Mouse (Mus musculus): ENCODE data around the gene Stpg4. TPM values are rescaled to one million over a fixed set of nuclear protein-coding genes. Genes with fewer than 3 reads are reported as not detected.

The Stpg4 gene
- total RNA-seq, 2 experiments from 2014 or later, result not detected

DNA sequence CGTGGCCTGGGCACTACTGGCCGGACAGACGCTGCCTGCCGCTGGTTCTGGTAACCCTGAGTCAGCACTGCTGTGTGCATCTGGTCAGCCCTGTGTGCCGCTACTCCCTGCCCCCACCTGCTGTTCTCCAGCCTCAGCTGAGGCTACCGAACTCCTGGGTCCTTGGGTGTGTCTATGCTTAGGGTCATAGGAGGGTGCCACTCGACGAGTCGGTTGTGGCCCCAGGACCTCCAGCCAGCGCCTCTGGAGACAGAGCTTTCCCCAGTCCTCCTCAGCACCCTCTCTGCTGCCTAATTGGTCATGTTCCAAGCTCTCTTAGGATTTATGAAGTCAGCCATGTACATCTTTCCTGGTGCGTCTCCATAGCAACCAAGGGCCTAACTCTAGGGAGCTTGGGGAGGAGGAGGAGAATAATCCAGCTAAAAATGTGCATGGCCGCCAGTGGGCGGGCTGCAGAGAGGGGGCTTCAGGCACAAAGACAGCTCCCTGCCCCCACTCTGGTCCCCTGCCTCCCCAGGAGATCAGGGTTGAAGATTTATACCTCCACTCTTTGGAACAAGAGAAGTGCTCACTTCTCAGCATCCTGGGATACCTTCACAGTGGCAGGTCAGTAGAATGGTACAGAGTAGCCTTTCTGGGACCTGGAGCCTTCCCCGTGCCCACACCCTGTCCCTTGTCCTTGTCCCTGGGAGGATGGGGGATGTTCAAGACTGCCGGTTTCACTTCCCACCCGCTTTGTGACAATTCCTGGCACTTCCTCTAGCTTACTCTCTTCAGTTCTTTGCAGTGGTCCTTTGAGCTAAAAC lies 49.0 kb downstream of the Stpg4 start:
- DNase-seq (ENCODE audit: low spot score in 2 of 2), result peak in 1 of 2 experiments; percentile 50

DNA sequence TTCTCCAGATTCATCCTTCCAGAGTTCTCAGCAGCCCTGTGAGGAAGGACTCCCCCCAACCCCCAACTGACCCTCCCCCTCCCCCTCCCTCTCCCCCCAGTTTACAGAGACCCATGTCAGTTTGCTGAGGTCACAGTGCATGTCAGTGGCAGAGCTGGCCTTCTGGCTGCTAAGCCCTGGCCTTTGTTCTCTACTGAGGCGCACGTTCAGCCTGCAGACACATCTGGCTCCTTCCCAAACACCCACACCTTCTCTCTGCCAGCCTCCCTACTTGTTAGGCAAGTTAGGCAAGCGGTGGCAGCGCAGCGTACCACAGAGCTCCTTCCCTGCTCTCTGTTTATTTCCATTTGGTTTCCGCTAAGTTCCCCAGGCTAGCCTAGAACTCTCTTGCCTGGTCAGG lies 50.0 kb downstream of the Stpg4 start:
- peak in 1 of 2 experiments; percentile 43 for DNase-seq (ENCODE audit: low spot score in 2 of 2)

DNA sequence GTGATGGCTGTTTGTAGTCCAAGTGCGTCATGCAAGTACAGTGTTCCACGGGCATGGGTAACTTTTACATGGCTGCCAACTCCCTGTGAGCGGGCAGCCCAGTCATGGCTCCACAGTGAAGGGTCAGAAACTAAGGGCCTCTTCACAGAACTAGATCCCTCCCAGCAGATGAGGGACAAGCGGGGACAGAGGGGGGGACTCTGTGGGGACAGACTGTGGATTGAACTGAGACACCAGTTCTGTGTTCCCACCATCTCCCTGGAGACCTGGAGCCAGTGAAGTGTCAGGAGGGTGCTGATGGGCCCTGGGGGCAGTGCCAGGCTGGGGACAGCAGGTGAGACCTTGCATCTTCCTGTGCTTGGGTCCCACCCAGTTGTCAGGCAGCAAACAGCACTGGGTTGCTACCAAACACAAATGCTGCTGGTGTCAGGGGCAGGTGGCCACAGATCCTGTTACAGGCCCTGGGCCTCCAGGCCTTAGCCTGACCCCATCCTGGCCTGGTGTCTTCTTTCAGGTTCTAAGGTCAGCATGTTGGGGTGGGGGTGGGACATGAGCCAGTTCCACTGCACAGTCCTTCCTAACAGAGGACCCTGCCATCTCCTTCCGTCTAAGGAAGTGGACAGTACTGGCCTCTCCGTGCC lies 50.6 kb downstream of the Stpg4 start:
- no peak for DNase-seq (ENCODE audit: low spot score in 2 of 2)

DNA sequence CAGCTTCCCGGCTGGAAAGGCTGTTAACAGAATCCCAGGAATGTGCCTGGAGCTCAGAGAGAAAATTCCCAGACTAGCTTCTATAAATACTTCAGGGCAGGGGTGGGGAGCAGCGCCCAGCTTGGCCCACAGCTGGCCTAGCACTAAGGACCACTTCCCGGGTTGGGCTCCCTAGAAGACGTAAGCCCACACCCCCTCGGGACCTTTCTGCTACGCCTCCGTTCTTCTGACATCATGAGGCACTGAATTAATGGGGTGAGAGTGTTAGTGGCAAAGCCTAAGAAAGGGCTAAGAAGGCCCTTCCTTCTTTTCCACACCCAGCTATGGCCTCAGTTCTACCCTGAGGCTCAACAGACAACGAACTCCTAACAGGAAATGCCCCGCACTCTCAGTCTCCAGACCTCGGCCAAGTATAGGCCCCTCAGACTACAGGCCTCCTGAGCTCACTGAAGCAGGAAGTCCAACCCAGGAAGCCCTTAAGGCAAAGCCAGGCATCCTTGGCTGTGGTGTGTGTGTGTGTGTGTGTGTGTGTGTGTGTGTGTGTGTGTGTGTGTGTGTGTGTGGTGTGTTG lies 51.5 kb downstream of the Stpg4 start:
- DNase-seq (ENCODE audit: low spot score in 2 of 2), result no peak

DNA sequence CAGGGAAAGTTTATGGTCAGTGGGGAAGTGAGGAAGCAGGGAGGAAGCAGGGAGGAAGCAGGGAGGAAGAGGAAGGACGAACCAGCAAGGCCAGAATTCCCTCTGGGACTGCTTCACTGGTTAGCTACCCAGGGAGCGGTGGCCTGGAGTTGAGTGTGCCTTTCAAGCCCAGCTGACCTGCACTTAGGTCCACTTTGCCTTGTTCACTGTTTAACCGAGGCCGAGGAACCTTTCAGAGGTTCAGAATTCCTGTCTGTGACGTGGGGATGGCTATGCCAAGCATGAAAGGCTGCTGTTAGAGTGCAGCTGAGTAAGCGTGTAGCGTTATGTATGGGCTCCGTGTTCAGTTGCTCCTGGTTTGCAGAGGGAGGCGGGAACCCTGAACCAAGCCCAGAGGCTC lies 54.2 kb downstream of the Stpg4 start:
- no peak for DNase-seq (ENCODE audit: low spot score in 2 of 2)

DNA sequence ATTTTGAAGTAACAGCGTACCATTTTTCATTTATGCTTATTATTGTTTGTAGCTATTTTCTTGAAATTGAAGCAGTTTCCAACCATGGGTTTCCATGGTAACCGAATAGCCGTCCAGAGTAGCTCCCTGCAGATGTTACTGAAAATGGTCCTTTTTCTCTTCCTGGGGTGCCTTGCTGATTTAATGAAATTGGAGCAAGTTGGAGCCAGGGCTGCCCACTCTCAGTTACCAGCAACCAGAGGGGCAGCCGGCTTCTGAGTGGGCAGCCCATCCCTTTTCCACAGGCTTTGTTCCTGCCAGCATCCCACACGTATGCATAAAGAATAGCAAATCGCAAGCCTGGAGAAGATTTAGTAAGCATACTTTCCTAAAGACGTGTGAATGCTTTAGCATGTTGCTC lies 55.4 kb downstream of the Stpg4 start:
- peak in 1 of 2 experiments; percentile 40 for DNase-seq (ENCODE audit: low spot score in 2 of 2)

DNA sequence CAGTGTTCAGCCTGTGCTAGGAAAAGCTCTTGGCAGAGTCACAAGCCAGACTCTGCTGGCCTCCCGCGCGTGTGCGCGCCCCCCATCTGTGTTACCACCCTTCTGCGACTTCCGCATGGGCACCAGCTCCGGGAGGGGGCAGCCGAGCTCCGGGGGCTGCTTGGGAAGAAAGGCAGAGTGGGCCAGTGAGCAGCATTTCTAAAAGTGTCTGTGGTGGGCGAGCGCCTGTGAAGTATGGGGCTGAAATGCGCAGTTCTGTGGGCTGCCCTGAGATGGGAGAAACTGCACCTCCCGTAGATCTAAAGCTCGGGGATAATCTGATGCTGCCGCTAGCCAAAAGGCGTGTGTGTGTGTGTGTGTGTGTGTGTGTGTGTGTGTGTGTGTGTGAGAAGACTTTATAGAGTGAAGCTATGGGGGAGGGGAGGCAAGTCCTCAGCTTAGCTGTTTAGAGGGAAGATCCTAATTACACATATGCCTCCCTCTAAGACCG lies 58.2 kb downstream of the Stpg4 start:
- peak; percentile 43 to 67 for DNase-seq (ENCODE audit: low spot score in 2 of 2)

DNA sequence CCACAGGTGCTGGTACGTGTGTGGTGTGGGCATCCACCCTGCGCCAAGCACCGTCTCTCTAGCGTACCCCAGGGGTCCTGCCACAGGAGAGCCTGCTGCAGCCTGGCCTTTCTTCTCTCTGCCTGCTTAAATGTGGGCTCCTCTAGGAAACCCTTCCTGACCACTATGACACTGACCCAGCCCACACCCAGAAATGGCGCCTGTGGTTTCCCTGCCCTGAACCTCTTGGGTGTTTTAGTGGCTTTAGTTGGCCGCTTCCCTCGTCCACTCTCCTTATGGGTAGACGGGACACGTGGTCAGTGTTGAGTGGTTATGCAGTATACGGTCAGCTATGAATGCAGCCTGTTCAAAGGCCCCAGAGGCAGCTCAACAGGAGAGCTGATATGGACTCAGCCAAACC lies 59.1 kb downstream of the Stpg4 start:
- DNase-seq (ENCODE audit: low spot score in 2 of 2), result no peak

DNA sequence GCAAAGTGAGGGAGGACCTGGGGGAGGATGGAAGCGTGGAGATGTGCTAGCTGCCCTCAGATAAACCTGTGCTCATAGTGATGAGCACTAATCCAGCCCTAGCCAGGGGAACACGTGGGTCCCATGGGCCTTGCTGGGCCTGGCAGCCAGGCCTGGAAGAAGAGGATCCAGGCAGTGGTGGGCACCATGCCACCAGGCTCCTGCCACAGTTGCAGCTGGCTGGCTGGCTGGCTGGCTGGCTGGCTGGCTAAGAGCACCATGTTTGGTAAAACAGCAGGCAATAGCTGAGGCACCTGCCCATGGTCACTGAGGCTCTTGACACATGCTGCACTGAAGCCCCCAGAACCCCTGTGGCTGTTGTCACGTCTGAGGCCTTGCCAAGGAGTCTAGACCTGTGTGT lies 59.9 kb downstream of the Stpg4 start:
- peak; percentile 73 to 79 for DNase-seq (ENCODE audit: low spot score in 2 of 2)

DNA sequence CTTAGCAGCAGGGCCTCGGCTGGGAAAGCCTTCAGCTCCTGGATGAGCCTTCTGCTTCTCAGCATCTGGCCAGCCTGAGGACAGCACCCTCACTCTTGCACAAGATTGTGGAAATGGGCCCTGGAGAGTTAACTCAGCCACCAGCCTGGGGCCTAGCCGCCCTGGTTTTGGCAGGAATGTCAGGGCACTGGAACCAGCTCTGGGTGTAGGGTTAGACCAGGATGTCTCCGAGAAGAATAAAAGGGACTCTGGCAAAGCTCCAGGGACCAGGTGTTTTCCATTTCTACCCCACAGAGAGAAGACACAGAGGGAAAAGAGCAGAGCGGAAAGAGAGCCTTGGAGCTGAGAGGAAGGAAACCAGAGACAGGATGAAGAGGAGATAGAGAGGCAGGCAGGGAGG lies 60.3 kb downstream of the Stpg4 start:
- no peak for DNase-seq (ENCODE audit: low spot score in 2 of 2)

DNA sequence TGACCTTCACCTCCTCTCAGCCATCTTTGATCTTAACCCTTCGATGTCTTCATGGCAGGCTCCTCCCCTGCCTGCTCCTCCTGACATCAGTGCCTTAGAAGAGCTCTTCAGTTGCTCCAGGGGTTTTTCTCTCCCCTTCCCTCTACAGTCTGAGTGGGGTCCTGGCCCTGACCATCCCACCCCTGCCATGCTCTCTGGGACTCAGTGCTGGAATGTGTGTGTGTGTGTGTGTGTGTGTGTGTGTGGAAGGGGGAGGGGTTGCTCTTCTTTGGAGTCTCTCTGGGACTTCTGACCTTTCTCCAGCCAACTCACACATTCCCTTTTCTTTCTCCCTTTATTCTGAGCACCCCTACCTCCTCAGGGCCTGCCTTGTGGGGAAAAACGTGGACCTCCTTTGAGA lies 61.0 kb downstream of the Stpg4 start:
- DNase-seq (ENCODE audit: low spot score in 2 of 2), result no peak

DNA sequence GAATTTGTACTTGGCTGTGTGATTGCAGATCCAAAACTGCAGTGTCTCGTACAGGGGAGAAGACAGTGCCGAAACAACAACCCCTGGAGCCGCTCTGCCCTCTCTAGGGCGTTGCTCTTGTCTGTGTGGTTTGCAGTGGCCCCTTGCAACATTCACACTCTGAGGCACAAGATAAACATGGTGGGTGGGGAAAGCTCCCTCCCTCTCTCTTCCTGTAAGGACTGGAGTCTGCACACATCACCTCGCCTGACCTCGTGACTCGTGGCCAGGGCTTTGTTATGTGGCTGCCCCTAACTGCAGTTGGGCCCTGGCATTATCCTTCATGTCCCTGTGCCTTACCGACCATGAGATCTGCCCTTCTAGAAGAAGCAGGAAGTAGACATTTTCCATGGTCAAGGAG lies 62.3 kb downstream of the Stpg4 start:
- DNase-seq (ENCODE audit: low spot score in 2 of 2), result no peak

DNA sequence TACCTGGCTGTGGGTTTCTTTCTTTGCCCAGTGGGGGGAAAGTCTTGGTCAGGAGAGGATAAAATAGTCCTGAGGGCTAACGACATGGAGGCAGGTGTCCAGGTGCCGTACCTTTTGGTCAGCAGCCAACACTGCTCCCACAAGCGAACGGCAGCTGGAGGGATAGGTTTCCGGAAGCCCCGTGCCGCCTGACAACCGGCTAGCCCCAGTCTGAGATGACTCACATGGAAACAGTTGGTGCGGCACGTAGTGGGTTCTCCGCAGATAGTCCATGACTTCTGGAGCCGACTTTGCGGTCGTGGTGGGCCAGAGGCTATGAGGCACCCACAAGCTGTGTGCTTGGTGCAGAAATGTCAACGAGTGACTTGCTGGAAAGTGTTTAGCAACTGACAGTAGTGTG lies 63.4 kb downstream of the Stpg4 start:
- no peak for DNase-seq (ENCODE audit: low spot score in 2 of 2)

DNA sequence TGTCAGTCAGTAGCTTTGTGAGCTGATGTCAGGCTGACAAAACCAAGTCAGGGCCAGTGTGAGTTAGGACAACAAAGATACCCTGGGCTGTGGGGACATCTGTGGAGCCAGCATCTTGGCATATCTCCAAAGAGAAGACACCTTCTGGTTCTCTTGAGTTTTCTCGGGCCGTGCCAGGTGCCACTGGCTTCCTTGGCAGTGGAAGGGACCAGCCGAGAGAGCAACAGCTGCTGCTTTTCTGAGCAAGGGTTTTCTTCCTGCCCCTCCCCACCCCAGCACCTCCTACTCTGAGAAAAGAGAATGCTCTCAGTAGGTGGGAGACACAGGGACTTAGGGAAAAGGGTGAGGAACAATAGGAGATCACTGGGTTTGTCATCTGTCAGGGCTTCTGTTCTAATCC lies 66.4 kb downstream of the Stpg4 start:
- no peak for DNase-seq (ENCODE audit: low spot score in 2 of 2)

DNA sequence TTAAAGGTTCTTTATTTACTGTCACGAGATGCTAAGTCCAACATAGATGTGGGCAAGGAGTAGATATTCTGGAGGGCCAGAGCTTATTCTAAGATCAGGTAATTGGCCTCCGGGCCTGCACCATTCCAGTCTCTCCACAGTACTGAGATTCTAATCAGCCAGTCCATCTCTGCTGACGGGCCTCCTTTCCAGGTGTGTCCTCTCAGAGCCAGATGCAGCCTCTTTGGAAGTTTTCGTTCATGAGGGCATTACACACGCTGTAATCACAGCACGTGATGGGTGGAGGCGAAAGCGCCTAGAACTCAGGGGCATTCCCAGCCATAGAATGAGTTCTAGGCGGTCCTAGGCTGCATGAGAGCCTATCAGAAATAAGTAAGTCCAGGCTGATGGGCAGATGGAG lies 70.0 kb downstream of the Stpg4 start:
- DNase-seq (ENCODE audit: low spot score in 2 of 2), result no peak

DNA sequence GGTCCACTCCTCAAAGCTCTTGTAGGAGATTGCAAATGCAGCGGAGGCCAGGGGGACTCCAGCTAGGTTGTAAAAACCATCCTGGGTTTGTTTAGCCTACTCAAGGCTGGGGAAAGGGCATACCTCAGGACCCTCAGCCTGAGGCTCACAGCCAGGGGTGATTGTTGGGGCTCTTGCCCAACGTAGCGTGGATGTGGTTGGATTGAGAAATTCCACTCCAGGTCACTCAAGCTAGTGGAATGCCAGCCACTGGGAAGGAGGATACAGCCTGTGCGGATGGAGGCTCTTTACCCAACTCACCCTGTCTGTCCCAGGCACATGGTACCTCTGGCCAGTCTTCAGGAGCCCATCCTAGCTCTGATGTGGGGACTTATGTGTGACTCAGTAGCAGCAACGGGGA lies 71.3 kb downstream of the Stpg4 start:
- no peak for DNase-seq (ENCODE audit: low spot score in 2 of 2)

DNA sequence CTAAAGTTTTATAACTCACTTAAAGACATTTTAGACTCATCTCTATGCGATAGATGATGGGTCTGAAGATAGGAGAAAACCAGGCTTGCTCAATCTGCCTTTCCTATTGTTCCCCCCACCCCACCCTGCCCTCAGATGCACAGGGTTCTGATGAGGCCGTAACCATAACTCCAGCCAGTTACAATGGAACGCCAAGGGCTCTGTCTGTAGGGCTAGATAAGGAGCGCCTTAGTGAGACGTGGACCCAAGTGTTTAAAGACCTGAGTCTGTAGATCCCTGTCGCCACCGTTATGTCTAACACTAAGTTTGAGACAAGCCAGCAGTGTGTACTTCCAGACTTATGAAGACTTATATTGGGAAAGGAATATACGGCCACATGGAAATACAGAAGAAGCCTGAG lies 72.1 kb downstream of the Stpg4 start:
- no peak for DNase-seq (ENCODE audit: low spot score in 2 of 2)

DNA sequence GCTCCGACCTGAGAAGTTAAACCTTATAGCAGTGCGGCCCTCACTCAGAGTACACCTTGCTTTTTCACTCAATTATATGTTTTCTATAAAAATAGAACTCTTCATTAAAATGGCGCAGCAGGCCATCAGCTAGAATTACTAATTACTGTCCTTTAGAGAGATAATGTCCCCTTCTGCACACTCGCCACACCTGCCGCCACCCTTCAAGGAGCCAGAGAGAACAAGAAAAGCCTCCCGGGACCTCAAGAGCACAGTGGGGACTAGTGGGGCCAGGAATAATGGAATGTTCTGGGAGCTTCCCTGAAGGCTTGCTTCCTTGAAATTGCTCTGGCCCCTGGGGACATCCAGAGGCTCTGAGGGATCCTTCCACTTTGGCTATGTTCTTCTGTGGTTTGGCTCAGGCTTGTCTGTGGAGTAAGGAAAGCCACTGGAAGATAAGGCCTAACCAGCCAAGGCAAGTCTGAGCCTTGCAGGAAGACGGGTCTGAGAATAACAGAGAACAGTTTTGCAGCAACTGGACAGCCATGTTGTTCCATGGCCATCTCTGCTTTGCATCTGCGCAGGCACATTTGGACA lies 73.7 kb downstream of the Stpg4 start:
- DNase-seq (ENCODE audit: low spot score in 2 of 2), result no peak

DNA sequence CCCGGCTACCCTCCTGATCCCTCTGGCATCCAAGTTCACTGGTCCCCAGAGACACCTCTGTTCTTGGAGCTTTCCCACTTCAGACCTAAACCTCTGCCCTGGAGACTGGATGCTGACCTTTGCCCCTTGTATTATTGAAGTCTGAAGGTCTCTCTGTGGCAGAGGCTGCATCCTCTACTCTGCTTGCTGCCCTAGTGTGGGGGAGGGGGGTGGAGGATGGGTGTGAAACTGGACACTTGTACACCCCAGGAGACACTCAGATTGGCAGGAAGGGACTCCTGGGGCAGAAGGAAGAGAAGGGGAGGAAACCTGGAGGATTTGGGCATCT lies 74.7 kb downstream of the Stpg4 start:
- DNase-seq (ENCODE audit: low spot score in 2 of 2), result no peak

DNA sequence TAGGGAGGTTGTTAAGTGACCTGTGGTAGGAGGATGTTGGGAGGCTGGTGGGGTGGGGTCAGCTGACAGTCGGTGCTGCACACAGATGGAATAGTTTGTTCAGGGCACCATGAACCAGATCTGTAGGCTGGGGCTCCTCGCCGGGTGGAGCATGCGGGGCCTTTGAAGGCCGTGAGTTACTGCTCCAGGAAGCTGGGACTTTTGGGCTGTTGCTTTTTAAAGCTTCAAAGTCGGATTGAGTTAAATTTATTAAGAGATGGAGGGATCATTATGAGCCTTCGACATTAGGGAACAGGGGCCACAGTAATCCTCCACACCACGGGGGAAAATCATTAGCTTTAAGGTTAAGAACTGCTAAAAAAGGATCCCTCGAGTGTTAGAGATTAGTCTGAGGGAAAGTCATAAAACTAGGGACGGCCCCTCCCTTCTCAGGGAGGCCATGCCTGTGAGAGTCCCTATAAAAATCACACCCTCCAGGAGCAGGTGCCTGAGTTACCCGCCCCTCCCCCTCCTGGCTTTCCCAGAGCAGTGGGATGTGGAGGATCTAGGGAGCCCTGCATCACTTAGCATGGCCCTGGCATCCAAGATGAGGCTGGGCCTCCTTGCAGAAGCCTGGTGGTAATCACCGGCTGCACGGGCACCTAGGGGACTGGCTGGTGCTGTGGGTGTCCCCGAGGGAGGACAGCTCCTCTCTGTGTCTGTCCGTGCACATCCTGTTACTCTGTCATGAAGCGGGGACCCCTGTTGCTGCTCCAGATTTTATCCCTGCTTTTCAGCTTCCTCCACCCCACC lies 75.2 kb downstream of the Stpg4 start:
- no peak for DNase-seq (ENCODE audit: low spot score in 2 of 2)
